Mouse (Mus musculus) B cell, adult 2 months (primary cell): ENCODE data around the gene Magea6.
"Not testable (repeated sequence)": the region's sequence is repeated elsewhere in the genome, so short reads cannot be mapped to it uniquely, and the experiment has no call there.

Experiments used
- DNase-seq, 2 experiments: peaks; one replicate each; pipeline ENCODE4 v3.0.0; 2022

Magea6 gene

GRCm38 (mm10) chrX:154935887-154936286 is at the start of gene Magea6:
Gene Magea6, minus strand, starts transcription at chrX:154935987.
- not testable (repeated sequence) for DNase-seq

- not testable (repeated sequence) for DNase-seq
These were observed 13.6 kb upstream of the Magea6 start, which contains the start of gene Magea3 for GRCm38 (mm10) chrX:154949405-154949804. Gene Magea3, minus strand, starts transcription at chrX:154949505.

- not testable (repeated sequence) for DNase-seq
These were observed 45.6 kb downstream of the Magea6 start, which contains the start of gene Cldn34b1 for GRCm38 (mm10) chrX:154890167-154890566. Gene Cldn34b1, minus strand, starts transcription at chrX:154890267.
